Mouse (Mus musculus) liver, adult 2 months (tissue): Measurements from ENCODE around the gene Fam57b.

Experiments
- CTCF ChIP-seq: fragments of 200-500 bp; IDR thresholded peaks from 2 replicates; pipeline ENCODE4 v1.5.1; 2011; ENCODE audit warnings: low read depth, low read length, control low read depth
- POLR2A ChIP-seq: fragments of 200-500 bp; IDR thresholded peaks from 2 replicates; pipeline ENCODE4 v1.6.1; 2011; ENCODE audit warnings: low read length, control low read depth; ENCODE audit not compliant: insufficient read depth; ENCODE audit errors: extremely low read depth

GRCm38 (mm10) chr7:126774463-126774862 lies 23.0 kb upstream of the Fam57b start:
- no peak for TF ChIP-seq POLR2A
- no peak for TF ChIP-seq CTCF
